Mouse (Mus musculus): ENCODE results near the gene Rplp2.

Rplp2 gene

DNA sequence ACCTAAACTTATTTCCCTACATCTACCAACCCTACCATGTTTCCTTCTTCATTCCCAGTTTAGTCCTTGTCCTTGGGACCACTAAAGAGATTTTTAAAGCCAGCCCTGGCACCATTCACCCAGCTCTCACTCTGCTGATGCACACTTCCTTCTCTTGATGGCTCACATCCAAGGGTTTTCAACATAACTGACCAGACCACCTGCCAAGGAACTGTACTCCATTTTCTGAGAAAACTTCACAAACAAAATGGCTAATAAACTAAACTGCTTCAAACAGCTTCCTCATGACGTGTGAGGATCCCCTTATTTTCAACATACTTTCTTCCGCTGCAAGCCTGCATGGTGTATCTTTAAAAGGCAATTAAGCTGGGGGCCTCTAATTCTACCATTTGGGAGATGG, 6.5 kb downstream of the Rplp2 start:
- DNase-seq: no peak

DNA sequence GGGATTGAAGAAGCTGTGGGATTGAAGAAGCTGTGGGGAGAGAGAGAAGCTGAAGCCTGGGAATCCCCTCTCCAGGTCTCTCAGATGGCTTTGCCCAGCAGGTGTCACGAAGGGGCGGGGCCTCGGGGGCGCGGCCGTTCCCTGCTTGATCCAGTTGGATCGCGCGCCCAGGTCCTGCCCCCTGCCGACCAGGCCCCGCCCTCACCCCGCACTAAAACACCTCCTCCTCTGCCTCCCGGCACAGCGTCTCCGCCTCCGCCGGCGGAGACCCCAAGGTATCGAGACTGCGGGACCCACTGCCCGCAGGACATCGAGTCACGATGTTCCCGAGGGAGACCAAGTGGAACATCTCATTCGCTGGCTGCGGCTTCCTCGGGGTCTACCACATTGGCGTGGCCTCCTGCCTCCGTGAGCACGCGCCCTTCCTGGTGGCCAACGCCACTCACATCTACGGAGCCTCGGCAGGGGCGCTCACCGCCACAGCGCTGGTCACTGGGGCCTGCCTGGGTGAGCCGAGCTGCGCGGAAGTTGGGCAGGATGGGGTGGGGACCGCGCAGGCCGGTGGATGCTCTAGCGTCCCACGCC, 7.9 kb downstream of the Rplp2 start, which contains the start of gene Pnpla2:
Pnpla2 (plus strand) TSS at position 232 of the 585 bp plus-strand sequence.
- peak; percentile 90 for DNase-seq

DNA sequence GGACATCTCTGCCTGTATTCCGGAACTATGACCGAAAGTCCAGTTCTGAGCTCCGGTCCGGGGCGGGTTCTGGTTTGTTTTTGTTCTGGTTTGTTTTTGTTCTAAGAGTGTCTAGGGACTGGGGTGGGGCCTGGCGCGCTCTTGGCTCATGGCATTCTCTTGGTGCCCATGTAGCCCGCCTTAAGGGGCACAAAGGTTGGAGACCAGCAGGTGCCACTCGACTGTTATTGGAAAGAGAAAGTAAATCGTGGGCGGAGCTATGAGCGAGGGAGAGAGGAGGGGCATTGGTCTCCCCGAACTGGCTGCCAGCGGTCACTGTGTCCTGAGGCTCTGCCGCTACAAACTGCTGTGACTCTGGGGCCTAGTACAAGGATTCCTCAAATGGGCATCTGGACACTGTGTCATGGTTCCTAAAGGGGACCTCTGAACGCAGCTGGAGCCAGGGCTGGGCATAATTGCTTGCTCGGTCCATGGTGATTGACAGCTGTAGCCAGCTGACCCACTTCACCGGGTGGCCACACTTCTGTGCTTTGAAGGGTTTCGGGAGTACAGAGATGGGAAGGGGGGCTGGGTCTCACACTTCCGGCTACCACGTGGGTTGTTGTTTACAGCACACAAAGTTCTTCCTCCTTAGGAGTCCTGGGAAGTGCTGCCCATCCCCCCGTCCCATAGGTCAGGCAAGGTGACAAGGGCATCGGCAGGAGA, 8.6 kb downstream of the Rplp2 start:
- peak; percentile 23 for DNase-seq

DNA sequence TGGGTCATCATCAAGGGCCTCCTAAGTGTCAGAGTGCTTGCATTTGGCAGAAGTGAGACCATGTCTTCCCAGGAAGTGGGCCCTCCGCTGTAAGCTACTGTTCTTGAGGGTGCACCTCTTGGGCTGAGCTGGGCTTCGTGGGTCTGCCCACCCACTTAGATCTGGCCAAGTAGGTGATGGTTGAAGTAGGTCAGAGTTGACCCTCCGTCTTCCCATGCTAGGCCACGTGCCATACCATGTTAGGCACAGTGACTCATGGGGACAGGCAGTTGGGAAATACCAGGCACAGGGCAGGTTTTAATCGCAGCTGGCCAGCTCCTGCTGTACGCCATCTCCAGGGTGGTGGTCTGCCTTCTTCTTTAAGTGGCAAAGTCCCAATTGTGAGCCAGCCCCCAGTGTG, 9.6 kb downstream of the Rplp2 start:
- no peak for DNase-seq

DNA sequence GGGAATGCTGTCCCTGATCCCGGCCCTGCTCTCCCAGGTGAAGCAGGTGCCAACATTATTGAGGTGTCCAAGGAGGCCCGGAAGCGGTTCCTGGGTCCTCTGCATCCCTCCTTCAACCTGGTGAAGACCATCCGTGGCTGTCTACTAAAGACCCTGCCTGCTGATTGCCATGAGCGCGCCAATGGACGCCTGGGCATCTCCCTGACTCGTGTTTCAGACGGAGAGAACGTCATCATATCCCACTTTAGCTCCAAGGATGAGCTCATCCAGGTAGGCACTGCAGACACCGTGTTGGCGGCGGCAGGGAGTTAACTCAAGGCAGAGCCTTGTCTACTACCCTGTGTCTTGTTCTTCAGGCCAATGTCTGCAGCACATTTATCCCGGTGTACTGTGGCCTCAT, 10.1 kb downstream of the Rplp2 start:
- no peak for DNase-seq

DNA sequence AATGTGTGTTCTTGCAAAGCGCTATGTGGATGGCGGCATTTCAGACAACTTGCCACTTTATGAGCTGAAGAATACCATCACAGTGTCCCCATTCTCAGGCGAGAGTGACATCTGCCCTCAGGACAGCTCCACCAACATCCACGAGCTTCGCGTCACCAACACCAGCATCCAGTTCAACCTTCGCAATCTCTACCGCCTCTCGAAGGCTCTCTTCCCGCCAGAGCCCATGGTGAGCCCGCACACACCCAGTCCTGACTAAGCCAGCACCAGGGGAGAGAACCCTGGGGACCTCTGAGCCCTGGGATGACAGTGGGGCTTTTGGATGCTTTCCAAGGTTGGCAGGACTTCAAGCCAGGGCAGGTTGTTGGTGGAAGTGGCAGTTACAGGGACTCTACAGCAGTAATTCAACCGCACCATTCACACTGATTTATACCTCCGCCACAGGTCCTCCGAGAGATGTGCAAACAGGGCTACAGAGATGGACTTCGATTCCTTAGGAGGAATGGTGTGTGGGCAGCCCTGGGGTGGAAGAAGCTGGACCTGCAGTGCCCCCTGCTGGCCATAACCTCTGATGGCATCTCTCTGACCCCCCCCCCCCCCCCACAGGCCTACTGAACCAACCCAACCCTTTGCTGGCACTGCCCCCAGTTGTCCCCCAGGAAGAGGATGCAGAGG, 11.0 kb downstream of the Rplp2 start:
- no peak for DNase-seq

DNA sequence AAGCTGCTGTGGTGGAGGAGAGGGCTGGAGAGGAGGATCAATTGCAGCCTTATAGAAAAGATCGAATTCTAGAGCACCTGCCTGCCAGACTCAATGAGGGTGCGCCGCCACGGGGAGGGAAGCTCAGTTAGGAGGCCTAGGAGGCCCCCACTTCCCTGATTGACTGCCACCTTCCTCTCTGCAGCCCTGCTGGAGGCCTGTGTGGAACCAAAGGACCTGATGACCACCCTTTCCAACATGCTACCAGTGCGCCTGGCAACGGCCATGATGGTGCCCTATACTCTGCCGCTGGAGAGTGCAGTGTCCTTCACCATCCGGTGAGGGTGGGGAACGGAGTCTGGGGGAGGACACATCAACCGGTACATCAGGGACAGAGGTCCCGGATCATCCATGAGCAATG, 11.5 kb downstream of the Rplp2 start:
- DNase-seq: no peak

DNA sequence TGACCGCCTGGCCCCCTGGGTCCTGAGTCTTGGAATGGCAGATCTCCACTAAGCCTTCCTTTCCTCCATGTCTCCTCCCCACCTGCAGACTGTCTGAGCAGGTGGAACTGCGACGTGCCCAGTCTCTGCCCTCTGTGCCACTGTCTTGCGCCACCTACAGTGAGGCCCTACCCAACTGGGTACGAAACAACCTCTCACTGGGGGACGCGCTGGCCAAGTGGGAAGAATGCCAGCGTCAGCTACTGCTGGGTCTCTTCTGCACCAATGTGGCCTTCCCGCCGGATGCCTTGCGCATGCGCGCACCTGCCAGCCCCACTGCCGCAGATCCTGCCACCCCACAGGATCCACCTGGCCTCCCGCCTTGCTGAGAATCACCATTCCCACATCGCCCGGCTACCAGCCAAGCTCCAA, 12.1 kb downstream of the Rplp2 start:
- DNase-seq: no peak

DNA sequence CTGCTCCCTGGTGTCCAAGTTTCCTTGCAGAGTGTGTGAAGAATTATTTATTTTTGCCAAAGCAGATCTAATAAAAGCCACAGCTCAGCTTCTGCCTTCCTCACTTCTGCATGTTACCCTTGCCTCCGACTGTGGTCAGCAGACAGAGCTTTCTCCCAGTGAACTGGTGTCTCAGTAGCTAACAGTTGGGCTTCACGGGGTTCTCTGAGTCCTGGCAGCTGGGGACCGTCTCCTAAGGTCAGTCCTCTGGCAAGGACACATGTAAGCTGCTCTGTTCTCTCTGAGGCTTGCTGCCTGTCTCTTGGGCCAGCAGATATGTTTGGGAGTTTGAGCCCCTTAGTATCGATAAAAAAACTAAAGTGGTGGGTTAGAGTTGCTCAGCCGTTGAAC, 12.8 kb downstream of the Rplp2 start:
- no peak for DNase-seq

DNA sequence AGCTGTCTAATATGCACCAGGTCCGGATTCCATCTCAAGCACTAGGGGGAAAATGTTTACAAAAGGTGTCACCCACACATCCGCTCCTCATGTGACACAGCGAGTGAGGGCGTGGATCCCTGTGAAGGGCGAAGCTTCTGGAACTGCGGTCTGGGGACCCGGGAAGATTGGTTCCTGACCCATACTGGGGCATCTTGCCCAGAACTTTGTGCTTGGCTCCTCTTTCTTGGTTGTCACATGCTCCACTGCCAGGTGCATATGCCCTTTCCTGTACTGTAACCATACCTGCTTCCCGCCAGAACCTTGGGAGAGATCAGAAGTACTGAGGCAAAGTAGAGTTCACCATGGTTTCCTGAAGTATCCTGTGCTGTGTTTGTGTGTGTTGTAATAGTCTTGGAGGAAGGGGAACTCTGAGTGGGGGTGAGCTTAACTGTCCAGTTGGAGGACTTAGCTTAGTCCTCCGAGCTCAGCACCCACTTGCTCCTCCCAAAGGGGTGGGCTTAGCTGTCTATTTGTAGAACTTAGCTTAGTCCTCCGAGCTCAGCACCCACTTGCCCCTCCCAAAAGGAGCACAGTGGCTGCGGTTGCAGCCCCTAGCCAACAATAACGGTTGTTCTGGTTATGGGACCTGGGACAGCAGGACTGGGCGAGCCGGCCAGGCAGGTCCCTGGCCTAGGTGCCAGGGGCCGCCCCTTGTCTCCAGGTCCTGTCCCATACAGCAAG, 13.4 kb downstream of the Rplp2 start, which contains the start of gene Cracr2b:
Cracr2b (plus strand) TSS at position 704 of the 723 bp plus-strand sequence.
- DNase-seq: no peak

DNA sequence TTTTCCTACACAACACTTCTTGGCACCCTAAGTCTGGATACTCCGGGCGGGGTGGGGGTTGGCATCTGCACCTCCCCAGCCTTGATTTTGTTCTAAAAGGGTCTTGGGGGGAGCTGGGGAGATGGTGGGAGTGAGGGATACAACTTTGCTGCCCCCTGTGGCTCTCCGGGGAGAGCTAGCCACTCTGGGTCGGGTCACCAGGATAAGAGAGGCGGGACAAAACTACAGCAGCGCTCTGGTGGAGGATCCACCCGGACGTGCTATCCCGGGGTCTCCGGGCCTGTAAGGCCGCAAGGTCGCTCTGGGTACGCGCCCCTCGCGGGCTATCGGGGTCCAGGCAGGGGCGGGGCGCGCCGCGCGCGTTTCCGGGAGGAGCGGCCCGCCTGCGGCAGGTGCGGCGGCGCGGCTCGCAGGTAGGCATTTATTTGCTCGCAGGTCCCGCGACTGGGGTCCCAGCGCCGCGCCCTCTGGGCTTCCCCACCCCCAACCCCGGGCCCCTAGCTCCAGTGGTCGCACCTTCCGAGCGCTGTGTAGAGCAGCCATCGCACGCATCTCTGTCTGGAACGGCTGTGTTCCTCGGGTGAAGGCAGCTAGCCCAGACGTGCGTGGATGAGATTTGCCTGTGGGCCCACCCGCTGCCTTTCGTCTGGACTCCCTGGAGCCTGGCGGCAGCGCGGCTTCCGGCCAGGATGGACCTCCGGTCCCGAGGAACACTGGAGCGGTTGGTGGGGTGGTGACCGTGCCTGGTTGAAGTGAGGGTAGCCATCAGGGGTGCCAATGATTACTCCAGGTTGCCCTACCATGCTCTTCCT, 14.6 kb downstream of the Rplp2 start:
- no peak for DNase-seq

DNA sequence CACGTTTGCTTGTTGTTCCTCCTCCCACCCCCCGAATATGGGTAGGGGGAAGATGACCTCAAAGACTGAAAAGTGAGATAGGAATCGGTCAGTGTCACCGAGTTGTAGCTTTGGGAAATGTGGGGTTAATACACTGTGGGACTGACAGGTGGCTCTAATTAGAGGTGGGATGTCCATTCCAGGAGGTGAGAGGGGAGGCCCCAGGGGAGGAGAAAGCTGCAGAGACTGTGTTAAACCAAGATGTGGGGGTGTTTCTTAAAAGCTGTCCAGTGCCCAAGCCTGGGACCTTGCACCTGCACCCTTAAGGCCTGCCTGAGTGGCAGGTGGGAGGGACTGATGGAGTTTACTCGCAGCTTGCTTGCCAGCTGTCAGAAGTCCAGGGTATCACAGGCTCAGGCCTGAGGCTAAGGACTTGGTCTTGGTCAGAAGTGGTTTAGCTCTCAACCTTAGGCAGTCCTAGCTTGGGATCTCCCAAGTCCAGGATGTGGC, 15.2 kb downstream of the Rplp2 start:
- no peak for DNase-seq

DNA sequence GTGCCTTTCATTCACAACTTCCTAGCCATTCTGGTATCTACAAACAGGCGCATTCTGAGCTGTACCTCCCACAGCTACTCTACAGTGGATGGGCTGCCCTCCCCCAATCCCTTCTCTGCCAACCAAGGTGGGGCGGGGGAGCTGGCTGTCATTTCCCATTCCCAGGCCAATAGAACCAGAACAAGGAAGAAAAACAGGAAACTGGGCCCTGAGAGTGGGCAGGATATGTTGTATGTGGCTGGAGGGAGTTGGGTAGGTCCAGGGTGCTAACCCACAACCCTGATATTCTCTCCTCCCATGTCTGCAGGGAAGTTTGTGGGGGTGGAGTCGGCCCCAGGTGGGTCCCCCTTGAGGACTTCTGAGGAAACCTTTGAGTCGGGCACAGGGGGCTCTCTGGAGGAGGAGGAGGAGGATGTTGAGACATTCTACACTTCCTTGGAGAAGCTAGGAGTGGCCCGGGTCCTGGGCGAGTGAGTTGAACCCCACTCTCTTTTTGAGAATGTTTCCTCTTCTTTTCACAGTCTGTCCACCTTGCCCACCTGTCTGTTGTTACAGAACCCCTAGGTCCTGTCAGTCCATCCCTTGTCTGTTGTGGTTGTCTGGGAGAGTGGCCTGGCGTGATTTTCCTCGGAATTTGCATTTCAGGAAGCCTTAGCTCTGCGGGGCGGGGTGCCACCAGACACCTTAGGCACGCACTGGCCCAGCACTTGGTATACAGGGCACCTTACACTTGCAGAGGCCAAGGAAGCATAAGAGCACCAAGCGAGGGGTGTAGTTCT, 16.8 kb downstream of the Rplp2 start:
- no peak for DNase-seq

DNA sequence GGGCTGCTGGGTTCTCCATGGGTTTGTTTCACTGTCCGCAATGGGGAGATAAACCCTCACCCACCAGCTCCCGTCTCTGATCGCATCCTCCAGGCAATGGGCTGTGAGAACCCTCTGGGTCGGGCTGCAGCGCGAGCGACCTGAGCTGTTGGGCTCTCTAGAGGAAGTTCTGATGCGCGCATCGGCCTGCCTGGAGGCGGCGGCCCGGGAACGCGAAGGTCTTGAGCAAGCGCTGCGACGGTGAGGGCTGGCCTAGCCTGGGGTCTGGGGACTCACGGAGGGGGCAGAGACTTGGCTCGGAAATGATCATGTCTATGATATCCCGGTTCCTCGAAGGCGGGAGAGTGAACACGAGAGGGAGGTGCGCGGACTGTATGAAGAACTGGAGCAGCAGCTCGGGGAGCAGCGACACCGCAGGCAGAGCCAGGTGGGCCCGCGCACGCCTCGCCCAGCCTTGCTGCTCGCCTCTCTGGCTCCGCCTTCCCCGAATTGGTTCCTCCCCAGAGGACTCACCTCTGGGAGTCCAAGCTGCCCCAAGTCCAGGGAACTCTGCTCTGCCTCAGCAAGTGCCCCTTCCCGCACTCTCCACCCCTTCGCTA, 17.5 kb downstream of the Rplp2 start:
- DNase-seq: no peak

DNA sequence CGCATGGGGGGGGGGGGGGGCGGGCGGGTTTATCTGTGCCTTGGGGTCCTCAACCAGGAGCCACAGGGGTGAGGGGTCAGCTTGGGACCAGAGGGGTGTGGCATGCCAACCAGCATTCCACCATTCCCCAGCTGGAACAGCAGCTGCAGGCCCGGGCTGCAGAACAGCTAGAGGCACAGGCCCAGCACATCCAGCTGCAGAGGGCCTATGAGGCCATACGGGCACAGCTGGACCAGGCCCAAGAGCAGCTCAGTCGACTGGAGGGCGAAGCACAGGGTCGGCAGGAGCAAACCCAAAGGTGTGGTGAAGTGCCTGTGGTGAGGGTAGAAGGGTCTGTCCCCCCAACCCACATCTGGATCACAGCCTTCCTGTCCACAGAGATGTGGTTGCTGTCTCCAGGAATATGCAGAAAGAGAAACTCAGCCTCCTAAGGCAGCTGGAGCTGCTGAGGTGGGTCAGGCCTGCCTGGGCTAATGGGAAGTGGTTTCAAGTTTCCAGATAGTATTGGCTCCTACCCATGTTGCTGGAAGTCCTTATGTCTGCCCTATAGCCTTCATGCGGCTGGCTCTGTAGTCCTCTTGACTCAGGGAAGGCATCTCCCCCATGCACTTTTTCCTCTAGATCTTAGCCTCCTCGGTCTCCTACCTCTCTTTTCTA, 18.3 kb downstream of the Rplp2 start:
- DNase-seq: no peak

DNA sequence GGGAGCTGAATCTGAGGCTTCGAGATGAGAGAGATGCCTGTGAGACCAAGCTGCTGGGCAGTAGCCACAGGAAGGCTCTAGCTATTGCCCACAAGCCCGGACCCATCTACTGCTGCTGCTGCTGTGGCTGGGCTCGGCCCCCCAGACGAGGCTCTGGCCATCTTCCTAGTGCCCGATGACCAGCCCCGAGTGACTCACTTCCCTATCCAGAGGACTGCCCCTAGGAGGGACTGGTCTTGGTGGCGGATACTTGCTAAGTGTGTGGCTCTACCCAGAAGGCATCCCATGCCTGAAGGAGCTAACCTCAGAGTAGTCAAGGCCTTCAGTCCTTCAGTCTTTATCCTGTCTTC, 18.9 kb downstream of the Rplp2 start:
- no peak for DNase-seq

DNA sequence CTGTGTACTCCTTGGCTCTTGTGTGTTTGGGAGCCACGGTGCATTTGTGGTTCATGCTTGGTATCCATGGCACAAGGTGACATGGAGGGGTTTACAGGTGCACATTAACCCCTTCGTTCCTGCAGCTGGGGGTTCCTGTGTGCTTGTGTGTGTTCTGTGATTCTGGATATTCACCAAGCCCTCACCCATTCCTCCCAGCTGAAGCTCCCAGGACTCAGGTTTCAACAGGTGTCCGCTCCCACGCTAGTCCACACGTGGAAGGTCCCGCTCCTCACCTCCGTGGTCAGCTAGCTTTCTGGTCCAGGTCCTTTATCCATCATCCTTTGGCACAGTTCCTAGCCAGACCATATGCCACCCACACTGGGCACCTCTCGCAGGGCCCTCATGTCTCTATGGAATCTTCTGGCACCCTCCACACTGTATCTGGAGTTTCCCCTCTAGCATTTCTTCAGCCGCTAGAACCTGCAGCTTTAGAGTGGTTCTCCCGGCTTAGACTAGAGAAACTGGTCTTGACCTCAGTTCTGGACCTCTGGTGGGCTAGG, 19.5 kb downstream of the Rplp2 start:
- DNase-seq: no peak

DNA sequence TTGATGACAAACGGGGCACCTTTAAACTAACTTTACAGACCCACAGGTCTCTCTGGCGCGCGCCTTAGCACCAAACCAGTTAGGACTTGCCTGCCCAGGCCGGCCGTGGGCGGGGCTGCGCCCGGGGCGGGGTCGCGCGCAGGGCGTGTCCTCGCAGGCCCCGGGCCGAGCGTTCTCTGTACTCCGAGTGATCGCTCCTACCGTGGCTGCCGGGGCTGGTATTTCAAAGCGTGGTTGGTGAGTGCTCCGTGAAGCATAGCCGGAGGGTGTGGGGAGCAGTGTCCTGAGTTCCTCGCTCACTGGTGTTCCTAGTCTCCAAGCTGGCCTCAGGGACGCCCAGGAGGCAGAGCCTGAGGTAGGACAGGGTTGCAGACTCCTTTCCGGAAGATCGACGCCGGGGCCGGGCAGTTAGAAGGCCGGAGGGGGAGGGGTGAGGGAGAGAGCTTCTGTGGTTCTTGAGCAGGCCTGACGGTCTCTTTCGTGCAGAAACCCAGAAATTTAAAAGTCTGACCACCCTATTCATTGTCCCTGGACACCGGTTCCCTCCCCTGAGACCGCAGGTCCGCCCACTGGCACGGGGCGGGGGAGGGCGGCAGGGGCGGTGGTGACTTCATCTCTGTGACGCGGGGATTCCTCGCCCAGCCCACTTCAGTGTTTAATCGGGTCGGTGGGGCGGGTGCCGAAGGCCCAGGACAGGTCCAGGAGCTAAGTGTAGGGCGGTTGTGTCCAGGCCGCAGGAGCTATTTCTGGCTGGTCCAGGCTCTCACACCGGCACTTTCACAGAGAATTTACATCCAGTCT, 20.3 kb downstream of the Rplp2 start, which contains the start of gene Cd151:
Cd151 (plus strand) TSS at position 163 of the 801 bp plus-strand sequence.
- DNase-seq: peak; percentile 71

DNA sequence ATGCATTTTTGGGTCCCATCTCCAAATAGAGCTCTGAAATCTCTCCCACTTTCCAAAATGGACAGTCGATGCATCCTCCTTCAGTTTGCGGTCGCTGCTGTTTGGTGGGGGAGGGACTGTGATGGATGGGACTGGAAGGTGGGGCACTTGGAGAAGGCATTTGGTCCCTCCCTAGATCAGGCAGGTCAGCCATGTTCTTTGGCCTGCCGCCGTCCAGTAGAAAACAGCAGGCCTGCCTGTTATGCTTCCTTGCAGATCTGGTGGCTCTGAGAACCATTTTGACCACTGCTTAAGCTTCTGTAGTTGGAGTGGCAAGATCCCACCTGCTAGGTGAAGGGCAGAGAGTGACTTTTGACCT, 21.0 kb downstream of the Rplp2 start:
- no peak for DNase-seq
